13 mouse cellular contexts compared by ENCODE assay signal in genomic region chr14:41052481-41052880, GRCm38 (mm10). TPM values are rescaled to one million over a fixed set of nuclear protein-coding genes. Genes with fewer than 3 reads are reported as not detected.
DNase-seq lines count a peak whose midpoint lies in the region; ATAC-seq and TF ChIP-seq lines count a peak whose summit lies in the region.
"Had no signal": no experiment of that assay in that cellular context is flagged by ENCODE, and none has a peak within 500 bp of the region (broad histone marks: within the 10 kb centered on the region; RNA-seq: fewer than 3 reads in every experiment).

No protein-coding gene starts in this region.

- no peak overlapping the region for H3K4me2 ChIP-seq in kidney, postnatal 0 days (ENCODE audit: low read length)
- H3K4me2 ChIP-seq: embryonic facial prominence, embryonic 12.5 days; heart, embryonic 12.5 days; intestine, embryonic 15.5 days had no signal

- peak; percentile 35 for TF ChIP-seq CTCF in kidney, postnatal 0 days (IDR thresholded peaks at IDR 0.05; ENCODE audit: low read depth)

- no peaks in the 10 kb centered on the region for H3K36me3 ChIP-seq in kidney, postnatal 0 days (ENCODE audit: insufficient read depth, low read length)
- H3K36me3 ChIP-seq: embryonic facial prominence, embryonic 12.5 days; heart, embryonic 12.5 days; intestine, embryonic 15.5 days had no signal

- H3K9me3 ChIP-seq in kidney, postnatal 0 days (replicated peaks; ENCODE audit: low read length) = no peaks in the 10 kb centered on the region
- H3K9me3 ChIP-seq: embryonic facial prominence, embryonic 12.5 days; heart, embryonic 12.5 days; intestine, embryonic 15.5 days had no signal

- 78% methylated on average over 5 of the region's 5 CpGs for WGBS in kidney, postnatal 0 days

- no peaks in the 10 kb centered on the region for H3K27me3 ChIP-seq in kidney, postnatal 0 days (ENCODE audit: insufficient read depth, low read length)
- H3K27me3 ChIP-seq: embryonic facial prominence, embryonic 12.5 days; heart, embryonic 12.5 days; intestine, embryonic 15.5 days had no signal

- ATAC-seq in kidney, postnatal 0 days (replicated peaks; ENCODE audit: low FRiP score, low read depth) = no peak
- no peak for ATAC-seq in frontal cortex, adult (ENCODE audit: low TSS enrichment)
- ATAC-seq: intestine, embryonic 15.5 days had no signal

- no peak overlapping the region for H3K27ac ChIP-seq in kidney, postnatal 0 days
- H3K27ac ChIP-seq: embryonic facial prominence, embryonic 12.5 days; intestine, embryonic 15.5 days had no signal

- DNase-seq in kidney, postnatal 0 days (ENCODE audit: low spot score) = no peak
- DNase-seq in kidney, adult 9 months = no peak
- peak; percentile 21 for DNase-seq in thymus, postnatal 14 days
- no peak for DNase-seq in thymus, postnatal 0 days (ENCODE audit: low spot score)
- peak; percentile 20 for DNase-seq in brain, adult 2 months (ENCODE audit: low read depth, low spot score)
- DNase-seq in thymus, postnatal 4 days = peak; percentile 50
- DNase-seq in gastrocnemius, postnatal 4 days (ENCODE audit: low spot score in 2 of 2) = no peak

- H3K4me3 ChIP-seq in kidney, postnatal 0 days (replicated peaks; ENCODE audit: low read depth, low read length) = no peak overlapping the region
- H3K4me3 ChIP-seq: embryonic facial prominence, embryonic 12.5 days; heart, embryonic 12.5 days; intestine, embryonic 15.5 days had no signal

- H3K4me1 ChIP-seq in kidney, postnatal 0 days (replicated peaks; ENCODE audit: insufficient read depth, low read length) = no peaks in the 10 kb centered on the region
- H3K4me1 ChIP-seq: embryonic facial prominence, embryonic 12.5 days; heart, embryonic 12.5 days; intestine, embryonic 15.5 days had no signal

- no peak overlapping the region for H3K9ac ChIP-seq in kidney, postnatal 0 days (ENCODE audit: low read depth, low read length)
- H3K9ac ChIP-seq: embryonic facial prominence, embryonic 12.5 days; heart, embryonic 12.5 days; intestine, embryonic 15.5 days had no signal

RNA-seq across cellular contexts. Expression of gene Dydc2, which starts 16.5 kb away (rescaled TPM):
- polyA plus RNA-seq in kidney, postnatal 0 days (2015; fragmentation: Nextera tagmentation; extraction: Ambion mirVana) = 0.23 TPM in 1 of 2 replicates, not detected in the other
- 0.17 and 0.32 TPM in 2 replicates for polyA plus RNA-seq in thymus, postnatal 0 days (2015; fragmentation: Nextera tagmentation; extraction: Ambion mirVana)
- total RNA-seq in gastrocnemius, postnatal 4 days (2021) = not detected
- polyA plus RNA-seq: intestine, embryonic 15.5 days; small intestine, adult 2 months; urinary bladder, adult 2 months had no signal

RNA-seq across cellular contexts. Expression of gene Dydc1, which starts 20.2 kb away (rescaled TPM):
- polyA plus RNA-seq in kidney, postnatal 0 days (2015; fragmentation: Nextera tagmentation; extraction: Ambion mirVana) = not detected in 2 replicates
- not detected in 2 replicates for polyA plus RNA-seq in thymus, postnatal 0 days (2015; fragmentation: Nextera tagmentation; extraction: Ambion mirVana)
- total RNA-seq in gastrocnemius, postnatal 4 days (2021) = not detected
- polyA plus RNA-seq: embryonic facial prominence, embryonic 12.5 days; heart, embryonic 12.5 days; intestine, embryonic 15.5 days; small intestine, adult 2 months; urinary bladder, adult 2 months had no signal

RNA-seq across cellular contexts. Expression of gene Fam213a, which starts 38.9 kb away (rescaled TPM):
- 80.5 and 94.7 TPM in 2 replicates for polyA plus RNA-seq in kidney, postnatal 0 days (2015; fragmentation: Nextera tagmentation; extraction: Ambion mirVana)
- polyA plus RNA-seq in thymus, postnatal 0 days (2015; fragmentation: Nextera tagmentation; extraction: Ambion mirVana) = 6.6 and 9.3 TPM in 2 replicates
- 10 to 100 TPM in 1 of 2 experiments, 1 to 10 TPM in 1; 9.2 to 16.2 TPM for total RNA-seq in gastrocnemius, postnatal 4 days (2021)

RNA-seq across cellular contexts. Expression of gene Mat1a, which starts 52.4 kb away (rescaled TPM):
- polyA plus RNA-seq in kidney, postnatal 0 days (2015; fragmentation: Nextera tagmentation; extraction: Ambion mirVana) = 0.17 and 0.20 TPM in 2 replicates
- polyA plus RNA-seq in thymus, postnatal 0 days (2015; fragmentation: Nextera tagmentation; extraction: Ambion mirVana) = 0.42 and 0.47 TPM in 2 replicates
- 1 to 10 TPM in 1 of 2 experiments, under 1 TPM in 1; 0.66 to 3.2 TPM for total RNA-seq in gastrocnemius, postnatal 4 days (2021)
- polyA plus RNA-seq: embryonic facial prominence, embryonic 12.5 days; small intestine, adult 2 months; urinary bladder, adult 2 months had no signal

Comparison
In these comparisons a context has a peak if more than half of its experiments do, and no peak if none do; other contexts are left out.
1. DNase-seq: peak in thymus, postnatal 14 days (single experiment), brain, adult 2 months (single experiment) and thymus, postnatal 4 days (single experiment); none in kidney, postnatal 0 days (single experiment), kidney, adult 9 months (single experiment), thymus, postnatal 0 days (single experiment) and gastrocnemius, postnatal 4 days (0 of 2).